Mouse (Mus musculus) heart, adult 18-20 months (tissue): ENCODE data around the gene Gm10439. TPM values are rescaled to one million over a fixed set of nuclear protein-coding genes. Genes with fewer than 3 reads are reported as not detected.
"Not testable (repeated sequence)": the region's sequence is repeated elsewhere in the genome, so short reads cannot be mapped to it uniquely, and the experiment has no call there.

ENCODE experiments used
- DNase-seq, 2 experiments: peaks; one replicate each; pipeline ENCODE4 v3.0.0; 2021 to 2022; ENCODE audit warnings: mixed read lengths in 1 of 2
- long read RNA-seq, 2 experiments: library from polyadenylated mRNA; stranded (forward); transcript quantifications; one replicate each; pipeline ENCODE4 v2.0.0; 2021
- total RNA-seq, 2 experiments: library from RNA; stranded (reverse); gene quantifications; 2 replicates each; pipeline ENCODE4 v1.2.3; 2021

The Gm10439 gene
- not detected for total RNA-seq
- long read RNA-seq, experiment 1, result 0 reads
- long read RNA-seq, experiment 2, result 0 reads

DNA sequence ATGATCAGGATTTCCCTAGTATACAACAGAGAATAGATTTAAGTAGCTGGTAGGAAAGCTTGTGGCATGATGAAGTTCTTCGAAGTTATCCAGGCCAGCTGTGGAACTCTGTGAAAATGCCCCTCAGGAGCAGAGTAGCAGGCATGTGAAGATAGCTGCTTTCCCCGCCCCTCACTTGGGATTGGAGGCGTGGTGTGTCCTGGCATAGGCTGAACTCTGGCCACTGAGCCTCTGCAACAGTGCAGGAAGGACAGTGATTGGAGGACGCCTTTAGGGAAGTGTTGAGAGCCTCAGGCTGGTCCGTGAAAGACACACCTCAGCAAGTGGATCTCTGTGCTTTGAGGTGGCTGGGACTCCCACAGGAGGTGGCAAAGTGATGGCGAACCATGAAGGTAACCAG lies at the start of gene Gm10439:
TSS of gene Gm10439 (plus strand) at position 301 of the 400 bp plus-strand sequence.
- not testable (repeated sequence) for DNase-seq

Other genes with a start within 250 kb of the Gm10439 start
- not detected for gene Gm15085, start 147.0 kb upstream of the Gm10439 start, total RNA-seq
- gene Gm15097, start 189.9 kb downstream of the Gm10439 start, total RNA-seq, result not detected